In genomic region chr17:49661626-49662025, GRCm38 (mm10) we compare ENCODE assay signal across 18 mouse cellular contexts. TPM values are rescaled to one million over a fixed set of nuclear protein-coding genes. Genes with fewer than 3 reads are reported as not detected.
"Had no signal": no experiment of that assay in that cellular context is flagged by ENCODE, and none has a peak within 500 bp of the region (broad histone marks: within the 10 kb centered on the region; RNA-seq: fewer than 3 reads in every experiment).

No protein-coding gene starts in this region.

- H3K27me3 ChIP-seq: liver, embryonic 15.5 days; lung, embryonic 15.5 days; megakaryocyte, embryonic 14.5 days; midbrain, embryonic 13.5 days; midbrain, embryonic 15.5 days; neural tube, embryonic 12.5 days had no signal

- DNase-seq: liver, postnatal 0 days; lung, adult 2 months; lung, postnatal 10 days; retina, postnatal 1 day; right cerebral cortex, adult 18-20 months; right cerebral cortex, postnatal 25 days; right cerebral cortex, postnatal 4 days; spleen, adult 18-20 months; thymus, adult 18-20 months; thymus, postnatal 25 days; thymus, postnatal 4 days had no signal

- ATAC-seq: liver, postnatal 0 days; midbrain, embryonic 13.5 days; midbrain, embryonic 15.5 days had no signal

RNA-seq across cellular contexts. Expression of gene Kif6, which starts 46.7 kb away (rescaled TPM):
- polyA plus RNA-seq: liver, postnatal 0 days; macrophage had no signal
